Mouse (Mus musculus) forebrain, embryonic 14.5 days (tissue): ENCODE results near the gene Pik3r2. TPM values are rescaled to one million over a fixed set of nuclear protein-coding genes. Genes with fewer than 3 reads are reported as not detected.
A peak's percentile ranks its signal among the peaks of the same experiment; 100 is the strongest.

Source experiments
- ATAC-seq: fragments of 200-750 bp; cut with Nextera tagmentation; 2 replicates; pipeline ENCODE4 v1.8.0; 2017; ENCODE audit warnings: mild to moderate bottlenecking, moderate library complexity
- DNase-seq: peaks from one replicate; pipeline ENCODE4 v3.0.0-alpha.2; 2015; ENCODE audit warnings: low spot score
- H3K27ac ChIP-seq: fragments of 300-500 bp; sonication (generic); 2 replicates; pipeline ENCODE4 v1.5.1; 2014; ENCODE audit warnings: low read depth, mild to moderate bottlenecking, control low read depth, low read length, moderate library complexity
- H3K27me3 ChIP-seq: fragments of 300-500 bp; sonication (generic); replicated peaks from 2 replicates; pipeline ENCODE4 v1.6.1; 2014; ENCODE audit warnings: low read length, control low read depth, mixed read lengths; ENCODE audit not compliant: control insufficient read depth, insufficient read depth
- H3K36me3 ChIP-seq: fragments of 300-500 bp; sonication (generic); 2 replicates; pipeline ENCODE4 v1.6.1; 2014; ENCODE audit warnings: low read length, control low read depth; ENCODE audit not compliant: control insufficient read depth, insufficient read depth
- H3K4me1 ChIP-seq: fragments of 300-500 bp; sonication (generic); 2 replicates; pipeline ENCODE4 v1.6.1; 2014; ENCODE audit warnings: antibody characterized with exemption, low read length, control low read depth; ENCODE audit not compliant: control insufficient read depth, insufficient read depth
- H3K4me2 ChIP-seq: fragments of 300-500 bp; sonication (generic); 2 replicates; pipeline ENCODE4 v1.6.1; 2014; ENCODE audit warnings: mild to moderate bottlenecking, control low read depth, low read length
- H3K4me3 ChIP-seq: fragments of 300-500 bp; sonication (generic); 2 replicates; pipeline ENCODE4 v1.5.1; 2014; ENCODE audit warnings: low read depth, low read length, control low read depth
- H3K9ac ChIP-seq: fragments of 300-500 bp; sonication (generic); 2 replicates; pipeline ENCODE4 v1.6.1; 2014; ENCODE audit warnings: mild to moderate bottlenecking, low read length, control low read depth, moderate library complexity
- H3K9me3 ChIP-seq: fragments of 300-500 bp; sonication (generic); replicated peaks from 2 replicates; pipeline ENCODE4 v1.6.1; 2016; ENCODE audit warnings: low read length, control low read depth, mixed read lengths; ENCODE audit not compliant: control insufficient read depth
- WGBS: fragments of 180-500 bp; shearing (Covaris S2); extraction: QIAGEN DNeasy Blood & Tissue Kit; methylation state at CpG from one replicate; pipeline ENCODE4 v1.1.7; 2014; 5-methylcytosine and 5-hydroxymethylcytosine counted together
- polyA plus RNA-seq: library from polyadenylated mRNA; unstranded; fragments of >200 nt; fragmentation: Nextera tagmentation; extraction: Ambion mirVana; gene quantifications from 2 replicates; pipeline ENCODE4 v1.2.1, GENCODE M21; 2014

Pik3r2 gene
- polyA plus RNA-seq, 1 experiment from 2014 or later = 57.9 TPM

DNA sequence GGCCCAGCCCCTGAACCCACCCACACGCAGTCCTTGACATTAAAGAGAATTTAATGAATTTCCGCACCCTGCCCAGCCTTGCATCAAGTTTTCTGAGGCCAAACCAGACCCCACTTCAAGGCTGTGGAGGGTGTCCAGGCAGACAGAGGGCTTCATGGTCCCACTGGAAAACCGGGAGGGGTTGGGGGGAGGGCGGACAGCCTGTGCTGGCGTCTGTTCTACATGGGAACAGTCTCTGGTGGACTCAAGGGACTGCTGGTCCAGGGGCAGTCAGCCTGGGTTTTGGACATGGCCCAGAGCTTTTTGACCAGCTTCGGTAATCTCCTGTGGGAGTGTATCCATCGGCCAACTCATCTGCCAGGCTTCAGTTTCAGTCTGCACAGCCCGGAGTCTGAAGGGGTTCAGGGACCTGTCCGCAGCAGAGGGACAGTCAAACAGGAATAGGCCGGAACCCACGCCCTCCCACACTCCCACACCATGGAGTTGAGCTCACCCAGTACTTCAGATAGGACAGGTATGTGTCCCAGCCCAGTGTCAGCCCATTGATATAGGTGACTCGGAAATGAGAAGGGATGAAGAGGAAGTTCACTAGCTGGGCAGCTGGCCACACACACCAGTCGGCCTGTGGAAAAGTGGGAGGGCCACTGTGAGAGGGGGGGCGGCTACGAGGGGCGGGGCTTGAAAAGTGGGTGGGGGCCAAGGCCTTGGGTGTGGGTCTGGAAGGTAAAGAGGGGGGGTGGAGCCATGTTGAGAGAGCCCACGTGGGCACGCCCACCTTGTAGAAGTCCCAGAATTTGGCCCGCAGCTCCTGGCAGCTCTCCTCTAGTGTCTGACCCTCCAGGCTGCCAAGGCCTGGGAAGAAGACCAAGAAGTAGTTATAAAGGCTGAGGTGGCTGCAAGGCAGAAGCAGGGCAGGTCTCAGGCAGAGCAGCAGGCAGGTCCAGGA, 17.6 kb downstream of the Pik3r2 start:
- H3K4me2 ChIP-seq = 0 out of 2 replicates have a peak overlapping the region, but pooled peaks have one; percentile 100
- no peaks in the 10 kb centered on the region for H3K9me3 ChIP-seq
- peak overlapping the region; percentile 65 for H3K27ac ChIP-seq
- H3K36me3 ChIP-seq = peaks cover 27% of the 10 kb centered on the region
- no peak overlapping the region for H3K4me3 ChIP-seq
- no peak for ATAC-seq
- H3K4me1 ChIP-seq = peaks cover 24% of the 10 kb centered on the region
- 0 out of 2 replicates have a peak overlapping the region, but pooled peaks have one; percentile 13 for H3K9ac ChIP-seq
- 69% methylated on average over 18 of the region's 19 CpGs for WGBS
- no peaks in the 10 kb centered on the region for H3K27me3 ChIP-seq
- DNase-seq = no peak

DNA sequence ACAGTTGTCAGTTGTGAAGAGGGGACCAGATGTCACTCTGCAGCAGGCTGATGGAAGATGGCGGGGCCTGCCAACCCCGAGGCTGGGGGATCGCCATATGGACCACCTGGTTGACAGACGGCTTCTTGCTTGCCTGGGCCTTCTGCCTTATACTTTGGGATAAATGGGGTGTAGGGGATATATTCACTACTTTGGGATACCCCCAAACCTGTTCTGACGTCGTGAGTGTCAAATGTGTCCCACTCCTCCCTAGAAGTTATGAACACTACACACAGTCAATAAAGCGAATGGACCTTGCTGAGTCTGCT, 18.3 kb downstream of the Pik3r2 start:
- 70% methylated on average over 7 of the region's 7 CpGs for WGBS
- Histone ChIP-seq H3K36me3 (peaks cover 27% of the 10 kb centered on the region), H3K4me3 (no peak overlapping the region), H3K4me2 (peak overlapping the region; percentile 20; the same call in 1 of the 2 replicates), H3K27ac (peak overlapping the region; percentile 70; the same call in 1 of the 2 replicates), H3K9me3 (no peaks in the 10 kb centered on the region), H3K27me3 (no peaks in the 10 kb centered on the region), H3K4me1 (peaks cover 24% of the 10 kb centered on the region), H3K9ac (no peak overlapping the region)
- DNase-seq (peak; percentile 72), ATAC-seq (no peak)

DNA sequence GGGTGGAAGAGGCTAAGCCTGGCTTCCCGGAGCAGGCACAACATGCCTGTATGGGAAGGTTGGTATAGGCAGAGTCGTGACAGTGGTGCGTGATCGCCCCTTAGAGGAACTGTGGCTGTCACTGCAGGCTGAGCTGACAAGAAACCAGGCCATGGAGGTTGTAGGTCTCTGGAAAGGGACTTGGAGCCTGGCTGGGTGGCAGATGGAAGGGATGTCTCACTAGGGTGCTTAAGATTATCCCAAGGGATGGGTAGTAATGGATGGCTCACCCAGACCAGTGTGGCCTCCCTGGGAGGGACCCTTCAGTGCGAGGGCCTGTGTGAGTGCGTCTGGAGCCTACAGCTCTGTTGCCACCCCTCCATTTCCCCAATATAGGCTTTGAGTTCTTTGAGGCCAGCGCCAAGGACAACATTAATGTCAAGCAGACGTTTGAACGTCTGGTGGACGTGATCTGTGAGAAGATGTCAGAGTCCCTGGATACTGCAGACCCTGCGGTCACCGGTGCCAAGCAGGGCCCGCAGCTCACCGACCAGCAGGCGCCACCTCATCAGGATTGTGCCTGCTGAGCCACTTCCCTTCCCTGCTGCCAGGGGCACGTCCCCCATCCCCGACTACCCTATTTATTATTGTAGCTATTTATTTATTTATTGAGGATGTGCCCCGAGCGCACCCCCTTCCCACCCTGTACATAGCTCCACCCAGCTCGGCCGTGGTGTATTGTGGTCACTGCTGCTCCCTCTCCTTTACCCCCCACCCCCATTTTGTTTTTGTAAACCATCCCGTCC, 18.8 kb downstream of the Pik3r2 start:
- DNase-seq = no peak
- WGBS = 57% methylated on average over 22 of the region's 22 CpGs
- peak overlapping the region; percentile 70 for H3K27ac ChIP-seq
- H3K9me3 ChIP-seq = no peaks in the 10 kb centered on the region
- H3K36me3 ChIP-seq = peaks cover 27% of the 10 kb centered on the region
- no peak for ATAC-seq
- 0 out of 2 replicates have a peak overlapping the region, but pooled peaks have one; percentile 21 for H3K9ac ChIP-seq
- no peaks in the 10 kb centered on the region for H3K27me3 ChIP-seq
- no peak overlapping the region for H3K4me3 ChIP-seq
- H3K4me2 ChIP-seq = peak overlapping the region; percentile 20; the same call in 1 of the 2 replicates
- H3K4me1 ChIP-seq = peaks cover 24% of the 10 kb centered on the region

- ATAC-seq (no peak), DNase-seq (no peak)
- H3K36me3 ChIP-seq = peaks cover 27% of the 10 kb centered on the region
- no peaks in the 10 kb centered on the region for H3K9me3 ChIP-seq
- H3K4me2 ChIP-seq = no peak overlapping the region
- no peak overlapping the region for H3K4me3 ChIP-seq
- peaks cover 24% of the 10 kb centered on the region for H3K4me1 ChIP-seq
- no peaks in the 10 kb centered on the region for H3K27me3 ChIP-seq
- H3K27ac ChIP-seq = 0 out of 2 replicates have a peak overlapping the region, but pooled peaks have one; percentile 70
- WGBS = 90% methylated on average over 6 of the region's 6 CpGs
- H3K9ac ChIP-seq = no peak overlapping the region
Measured at GRCm38 (mm10) chr8:70756476-70757040, 20.0 kb downstream of the Pik3r2 start.

DNA sequence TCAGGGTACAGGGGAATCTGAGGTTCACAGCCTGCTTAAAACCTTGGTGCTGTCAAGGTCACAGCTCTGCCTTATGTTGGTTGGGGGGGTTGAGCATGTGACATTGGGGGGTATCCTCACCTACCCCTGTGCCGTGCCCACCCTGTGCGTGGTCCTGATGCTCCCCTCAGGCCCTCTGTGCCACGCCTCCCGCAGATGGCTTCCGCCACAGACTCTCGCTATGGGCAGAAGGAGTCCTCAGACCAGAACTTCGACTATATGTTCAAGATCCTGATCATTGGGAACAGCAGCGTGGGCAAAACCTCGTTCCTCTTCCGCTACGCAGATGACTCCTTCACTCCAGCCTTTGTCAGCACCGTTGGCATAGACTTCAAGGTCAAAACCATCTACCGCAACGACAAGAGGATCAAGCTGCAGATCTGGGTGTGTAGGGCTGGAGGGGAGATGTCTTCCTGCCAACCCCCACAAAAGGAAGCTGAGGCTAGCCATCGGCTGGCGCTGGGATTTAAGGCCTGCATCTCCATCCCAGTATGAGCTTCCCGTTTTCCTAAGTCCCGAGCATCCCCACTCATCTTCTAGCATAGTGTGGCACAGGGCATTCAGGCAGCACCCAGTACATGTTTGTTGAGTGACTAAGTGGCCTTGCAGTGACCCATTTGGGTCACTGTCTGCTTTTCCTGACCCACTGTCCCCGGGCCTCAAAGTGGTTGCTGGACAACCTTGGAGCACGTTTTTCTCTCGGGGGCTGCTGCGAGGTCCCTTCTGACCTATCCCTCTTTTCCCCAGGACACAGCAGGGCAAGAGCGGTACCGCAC, 20.6 kb downstream of the Pik3r2 start:
- WGBS = 83% methylated on average over 24 of the region's 24 CpGs
- ATAC-seq (no peak), DNase-seq (no peak)
- H3K27ac ChIP-seq = no peak overlapping the region
- no peaks in the 10 kb centered on the region for H3K27me3 ChIP-seq
- peak overlapping the region; percentile 76 for H3K9ac ChIP-seq
- H3K36me3 ChIP-seq = peaks cover 27% of the 10 kb centered on the region
- peak overlapping the region; percentile 62 for H3K4me3 ChIP-seq
- H3K9me3 ChIP-seq = no peaks in the 10 kb centered on the region
- H3K4me2 ChIP-seq = peak overlapping the region; percentile 87
- H3K4me1 ChIP-seq = peaks cover 24% of the 10 kb centered on the region

DNA sequence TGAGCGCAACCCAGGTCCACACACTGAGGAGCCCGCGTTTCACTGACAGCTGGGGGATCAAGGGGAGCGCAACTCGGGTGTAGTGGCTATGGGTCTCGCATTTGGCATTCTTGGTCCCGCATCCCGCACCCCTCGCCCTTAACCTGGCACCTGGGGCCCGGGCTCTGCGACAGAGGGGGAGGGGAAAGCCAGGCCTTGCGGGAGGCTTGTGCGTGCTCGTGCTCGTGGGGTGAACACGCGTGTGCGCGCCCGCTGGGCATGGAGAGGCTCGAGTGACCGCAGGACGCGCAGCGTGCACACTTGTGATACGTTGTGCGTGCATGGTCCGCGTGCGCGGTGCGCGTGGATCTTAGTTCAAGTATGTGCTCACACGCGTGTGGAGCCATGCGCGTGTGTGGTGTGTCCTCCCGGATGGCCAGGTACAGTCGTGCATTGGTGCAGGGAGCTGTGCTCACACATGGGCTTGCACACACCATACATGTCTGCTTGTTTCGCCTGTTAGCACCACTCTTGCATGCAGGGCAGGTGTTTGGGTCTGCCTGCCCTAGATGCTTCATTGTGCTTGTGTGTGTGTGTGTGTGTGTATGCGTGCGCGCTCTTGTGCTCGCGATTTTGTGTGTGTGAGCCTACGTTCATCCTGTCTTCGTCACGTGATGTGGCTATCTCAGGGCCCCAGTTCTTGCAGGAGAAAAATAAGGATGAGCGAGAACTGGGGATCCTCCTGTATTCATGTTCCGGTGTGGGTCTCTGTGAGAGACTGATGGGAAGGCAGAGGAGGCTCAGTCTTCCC, 21.4 kb downstream of the Pik3r2 start:
- peak overlapping the region; percentile 62 for H3K4me3 ChIP-seq
- ATAC-seq = peak; percentile 40
- DNase-seq = peak; percentile 68
- H3K27me3 ChIP-seq = no peaks in the 10 kb centered on the region
- peak overlapping the region; percentile 87 for H3K4me2 ChIP-seq
- WGBS = 15% methylated on average over 48 of the region's 50 CpGs
- H3K4me1 ChIP-seq = peaks cover 22% of the 10 kb centered on the region
- H3K27ac ChIP-seq = peak overlapping the region; percentile 82
- peaks cover 27% of the 10 kb centered on the region for H3K36me3 ChIP-seq
- no peaks in the 10 kb centered on the region for H3K9me3 ChIP-seq
- peak overlapping the region; percentile 76 for H3K9ac ChIP-seq

DNA sequence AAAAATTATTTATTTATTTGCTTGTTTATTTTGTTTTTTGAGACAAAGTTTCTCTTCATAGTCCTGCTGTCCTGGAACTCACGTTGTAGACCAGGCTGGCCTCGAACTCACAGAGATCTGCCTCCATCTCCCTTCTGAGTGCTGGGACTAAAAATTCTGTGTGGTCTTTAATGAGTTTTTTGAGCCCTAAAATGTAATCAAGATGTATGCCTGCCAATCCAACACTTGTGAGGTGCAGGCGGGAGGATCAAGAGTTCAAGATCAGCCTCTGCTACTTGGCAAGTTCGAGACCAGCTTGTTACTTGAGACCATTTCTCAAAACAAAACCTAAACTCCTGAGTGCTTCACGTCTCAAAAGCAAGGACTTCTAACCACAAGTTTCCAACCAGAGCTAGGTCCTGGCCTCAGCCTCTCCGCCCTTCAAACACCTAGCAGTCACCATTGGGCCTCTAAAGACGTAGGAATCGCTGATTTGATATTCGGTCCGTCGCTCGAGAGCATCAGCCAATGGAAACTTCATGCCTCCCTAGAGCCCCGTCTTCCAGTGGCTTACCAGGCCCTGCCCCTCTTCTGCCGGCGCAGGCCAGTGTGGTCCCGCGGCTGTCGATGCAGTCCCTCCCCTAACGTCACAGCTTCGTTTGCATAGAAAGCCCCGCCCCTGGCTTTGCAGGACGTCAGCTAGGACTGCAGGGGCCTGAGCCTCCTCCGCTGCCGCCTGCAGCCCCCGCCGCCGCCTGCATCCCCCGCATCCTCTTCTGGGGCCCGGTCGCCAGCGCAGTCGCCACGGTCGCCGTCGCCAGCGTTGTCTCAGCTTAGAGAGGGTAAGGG, 22.3 kb downstream of the Pik3r2 start, which contains the start of gene Rab3a:
TSS of gene Rab3a (plus strand) at position 637 of the 828 bp plus-strand sequence.
- 8% methylated on average over 37 of the region's 37 CpGs for WGBS
- DNase-seq = peak; percentile 99

More for the DNA sequence above, 22.3 kb downstream of the Pik3r2 start, which contains the start of gene Rab3a:
- H3K36me3 ChIP-seq = peaks cover 27% of the 10 kb centered on the region
- H3K9ac ChIP-seq = peak within 1 kb of the TSS; percentile 76
- peaks cover 14% of the 10 kb centered on the region for H3K4me1 ChIP-seq
- no peaks in the 10 kb centered on the region for H3K27me3 ChIP-seq
- ATAC-seq = peak; percentile 98
- peak within 1 kb of the TSS; percentile 87 for H3K4me2 ChIP-seq
- H3K9me3 ChIP-seq = no peaks in the 10 kb centered on the region
- peak within 1 kb of the TSS; percentile 82 for H3K27ac ChIP-seq
- peak within 1 kb of the TSS; percentile 62 for H3K4me3 ChIP-seq
